Mouse (Mus musculus): ENCODE measurements around the gene Aqp3.

Aqp3 gene

DNA sequence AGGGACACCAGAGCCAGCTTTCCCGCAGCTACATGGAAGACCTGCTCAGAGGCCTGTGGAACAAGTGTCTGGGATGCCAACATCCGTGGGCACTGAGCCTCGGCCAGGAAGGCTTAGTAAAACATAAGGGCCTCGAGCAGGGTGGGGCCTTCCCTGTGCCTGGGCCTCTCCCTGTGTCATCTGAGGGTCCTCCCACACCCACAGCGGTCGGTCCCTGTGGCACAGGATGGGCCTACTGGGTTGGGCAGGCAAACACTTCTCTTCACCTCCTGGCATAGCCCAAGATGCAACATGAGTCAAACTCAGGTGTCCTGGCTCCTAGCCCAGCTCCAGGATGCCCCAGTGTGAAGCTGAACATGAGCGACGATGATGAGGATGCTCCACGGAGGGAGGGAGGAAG is 40.6 kb downstream of the Aqp3 start:
- DNase-seq: no peak

DNA sequence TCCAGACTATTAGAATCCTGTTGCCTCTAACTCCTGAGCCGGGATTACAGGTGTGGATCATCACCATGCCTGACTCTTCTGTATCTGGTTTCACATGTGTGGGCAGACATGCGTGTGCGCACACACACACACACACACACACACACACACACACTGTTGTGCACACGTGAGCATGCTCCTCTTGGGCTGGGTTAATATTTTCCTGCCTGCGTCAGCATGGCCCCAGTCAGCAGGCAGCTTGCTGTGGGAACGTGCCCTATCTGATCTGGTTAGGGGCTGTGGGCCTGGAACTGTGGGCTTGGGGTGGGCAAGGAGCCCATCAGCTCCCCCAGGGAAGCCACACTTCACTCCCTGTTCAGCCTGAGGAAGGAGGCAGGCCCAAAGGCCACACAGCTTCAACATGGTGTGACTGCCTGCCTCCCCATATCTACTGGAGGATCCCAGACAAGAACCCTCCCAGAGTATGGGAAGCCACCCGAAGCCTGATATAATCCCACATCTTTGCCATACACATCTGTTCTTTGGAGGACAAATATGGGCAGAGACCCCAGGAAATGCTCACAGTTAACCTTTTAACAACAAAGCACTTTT is 41.1 kb downstream of the Aqp3 start:
- DNase-seq: no peak

DNA sequence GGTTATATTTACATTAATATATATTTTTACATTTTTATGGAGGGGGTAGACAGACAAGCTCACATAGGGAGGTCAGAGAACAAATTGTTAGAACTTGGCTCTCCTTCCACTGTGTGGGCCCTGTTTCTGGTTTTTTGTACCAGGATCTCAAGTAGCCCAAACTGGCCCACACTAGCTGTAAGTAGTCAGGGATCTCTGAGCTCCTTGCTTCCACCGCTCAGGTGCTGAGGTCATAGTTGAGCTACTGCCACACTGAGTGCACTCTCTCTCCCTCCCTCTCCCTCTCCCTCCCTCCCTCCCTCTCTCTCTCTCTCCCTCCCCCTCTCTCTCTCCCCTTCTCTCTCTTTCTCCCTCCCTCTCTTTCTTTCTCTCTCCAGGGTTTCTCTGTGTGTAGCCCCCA is 41.7 kb downstream of the Aqp3 start:
- no peak for DNase-seq

DNA sequence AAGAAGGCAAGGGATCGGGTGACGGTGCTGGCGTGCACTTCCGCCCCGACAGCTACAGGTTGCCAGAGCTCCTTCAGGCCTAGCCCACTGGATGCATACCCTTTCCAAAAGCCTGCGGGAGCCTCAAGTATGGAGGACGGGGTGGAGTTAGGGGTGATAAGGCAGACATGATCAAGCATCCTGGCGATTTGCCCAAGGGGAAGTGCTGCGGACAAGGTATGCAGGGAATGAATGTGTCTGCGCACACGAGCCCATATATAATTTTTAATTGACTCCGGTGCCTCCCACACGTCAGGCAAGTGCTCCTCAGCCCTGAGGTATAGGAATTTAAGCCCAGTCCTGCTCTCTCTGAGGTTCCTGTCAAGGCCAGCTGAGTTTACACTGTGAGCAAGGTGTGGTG is 42.9 kb downstream of the Aqp3 start:
- DNase-seq: no peak

DNA sequence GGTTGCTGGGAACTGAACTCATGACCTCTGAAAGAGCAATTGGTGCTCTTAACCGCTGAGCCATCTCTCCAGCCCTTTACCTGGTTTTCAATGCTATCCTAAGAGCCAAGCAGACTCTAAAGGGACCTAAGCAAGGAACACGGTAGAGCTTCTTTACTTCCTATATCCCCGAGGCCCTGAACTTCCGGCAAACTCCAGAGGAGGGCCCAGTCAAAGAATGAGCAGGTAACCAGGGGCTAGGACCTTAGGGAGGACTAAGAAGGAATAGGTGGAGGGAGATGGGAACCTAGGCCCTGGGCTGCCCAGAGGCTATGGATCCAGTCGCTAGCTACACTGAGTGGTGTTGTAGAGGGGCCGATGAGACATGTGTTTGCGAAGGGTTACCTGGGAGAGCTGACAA is 46.2 kb downstream of the Aqp3 start:
- DNase-seq: no peak

DNA sequence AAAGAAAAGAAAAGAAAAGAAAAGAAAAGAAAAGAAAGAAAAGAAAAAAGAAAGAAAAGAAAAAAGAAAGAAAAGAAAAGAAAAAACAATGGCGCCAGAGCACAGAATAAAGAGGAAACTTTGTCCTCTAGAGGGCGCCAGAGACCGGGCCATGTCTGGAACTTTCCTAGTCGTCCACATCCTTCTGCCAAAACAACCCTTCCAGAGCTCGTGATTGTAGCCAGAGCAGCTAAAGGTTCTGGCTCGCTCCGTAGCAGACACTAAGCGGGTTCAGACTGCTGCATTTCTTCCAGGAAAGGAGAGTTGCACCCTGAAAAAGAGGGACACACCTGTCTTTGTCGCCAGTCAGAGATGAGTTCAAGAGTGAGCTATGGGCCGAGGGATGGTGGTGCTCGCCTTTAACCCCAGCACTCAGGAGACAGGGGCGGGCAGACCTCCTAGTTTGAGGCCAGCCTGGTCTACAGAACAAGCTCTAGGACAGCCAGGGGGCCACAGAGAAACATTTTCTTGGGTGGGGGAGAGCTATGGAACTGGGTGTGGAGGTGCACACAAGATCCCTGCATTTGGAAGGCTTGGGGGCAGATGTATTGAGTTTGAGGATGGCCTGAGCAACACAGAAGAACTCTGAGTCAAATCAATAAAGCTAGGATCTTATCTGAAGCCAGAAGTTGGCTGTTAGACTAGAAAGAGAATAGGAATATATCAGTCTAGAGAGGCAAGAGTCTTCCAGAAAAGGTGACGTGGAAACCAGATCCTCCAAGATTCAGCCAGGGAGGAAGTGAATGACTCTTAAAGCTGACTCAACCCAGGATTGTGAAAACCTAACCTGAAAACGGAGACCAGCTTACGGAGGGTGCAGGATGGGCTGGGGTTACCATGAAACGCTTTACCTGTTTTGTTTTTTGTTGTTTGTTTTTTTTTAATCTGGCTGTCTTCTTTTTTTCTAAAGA is 47.0 kb downstream of the Aqp3 start:
- DNase-seq: peak; percentile 60 to 71

DNA sequence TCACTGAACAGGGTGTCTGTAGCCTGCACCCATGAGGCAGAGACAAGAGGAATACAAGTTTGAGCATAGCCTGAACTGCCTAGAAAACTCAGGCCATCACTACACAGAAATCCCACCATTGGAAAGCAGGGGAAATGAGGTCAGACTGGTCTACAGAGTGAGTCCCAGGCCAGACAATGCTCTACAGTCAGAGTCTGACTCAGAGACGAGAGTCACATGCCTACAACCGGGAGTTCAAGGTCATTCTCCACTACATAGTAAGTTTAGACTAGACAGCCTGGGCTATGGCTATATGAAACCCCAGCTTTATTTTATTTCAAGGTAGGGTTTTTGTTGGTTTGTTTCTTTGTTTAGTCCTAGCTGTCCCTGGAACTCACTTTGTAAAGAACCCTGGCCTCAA is 49.1 kb downstream of the Aqp3 start:
- no peak for DNase-seq

DNA sequence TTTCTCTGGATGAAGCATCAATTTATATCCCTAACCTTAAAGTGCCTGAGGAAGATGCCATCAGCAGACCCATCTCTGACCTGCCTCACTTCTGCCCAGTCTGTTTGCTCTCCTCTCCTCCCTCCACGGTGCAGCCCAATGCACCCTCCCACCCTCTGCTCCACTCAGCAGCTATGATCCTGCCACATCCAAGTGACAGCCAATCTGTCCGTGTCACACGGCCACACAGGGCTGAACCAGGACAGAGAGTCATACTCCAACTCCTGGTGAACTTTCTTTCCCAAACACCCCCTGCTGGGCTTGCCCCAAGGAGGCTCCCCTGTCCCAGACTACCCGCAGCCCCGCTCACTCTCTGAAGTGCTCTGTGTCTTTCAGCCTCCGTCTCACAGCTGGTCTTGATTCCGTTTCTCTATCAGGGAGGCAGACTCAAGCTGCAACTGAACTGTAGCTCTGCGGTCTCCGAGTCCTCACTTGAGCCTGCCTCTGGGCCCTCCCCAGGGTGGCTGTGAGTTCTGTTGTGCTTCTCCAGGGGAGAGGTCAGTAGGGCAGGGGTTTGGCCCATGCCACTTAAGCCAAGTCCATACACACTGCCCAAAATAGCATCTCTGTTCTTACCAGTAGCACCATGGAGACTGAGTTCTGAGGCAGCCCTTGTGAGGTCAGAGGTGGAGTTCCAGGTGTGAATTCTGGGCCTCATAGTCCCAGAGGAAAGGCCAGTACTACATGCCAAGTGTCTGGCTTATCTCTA is 50.3 kb downstream of the Aqp3 start, which contains the start of gene Aqp7:
TSS of gene Aqp7 (minus strand) at position 616 of the 748 bp plus-strand sequence.
- DNase-seq: no peak

DNA sequence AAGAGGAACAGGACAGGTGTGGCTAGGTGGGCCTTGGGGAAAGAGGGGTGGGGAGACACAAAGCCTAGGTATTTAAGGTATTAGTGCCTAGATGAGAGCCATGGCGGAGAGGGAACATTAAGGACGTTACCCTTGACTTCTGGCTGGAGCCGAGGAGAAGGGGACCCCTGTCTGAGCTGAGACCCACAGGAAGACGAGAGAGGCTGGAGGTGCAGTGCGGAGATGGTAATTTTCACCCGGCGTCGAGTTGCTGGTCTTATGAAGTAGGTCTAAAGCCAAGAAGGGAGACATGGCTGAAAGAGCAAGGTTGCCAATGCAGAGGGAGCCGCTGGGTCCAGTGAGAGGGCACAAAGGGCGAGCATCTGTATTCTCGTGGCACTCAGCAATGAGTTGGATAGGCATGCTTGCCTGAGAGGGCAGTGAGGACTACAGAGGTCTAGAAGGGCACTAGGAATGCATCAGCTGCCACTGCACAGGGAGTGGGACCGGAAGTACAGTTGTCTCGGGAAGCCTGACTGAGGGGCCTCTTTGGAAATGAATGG is 51.7 kb downstream of the Aqp3 start:
- DNase-seq: no peak

DNA sequence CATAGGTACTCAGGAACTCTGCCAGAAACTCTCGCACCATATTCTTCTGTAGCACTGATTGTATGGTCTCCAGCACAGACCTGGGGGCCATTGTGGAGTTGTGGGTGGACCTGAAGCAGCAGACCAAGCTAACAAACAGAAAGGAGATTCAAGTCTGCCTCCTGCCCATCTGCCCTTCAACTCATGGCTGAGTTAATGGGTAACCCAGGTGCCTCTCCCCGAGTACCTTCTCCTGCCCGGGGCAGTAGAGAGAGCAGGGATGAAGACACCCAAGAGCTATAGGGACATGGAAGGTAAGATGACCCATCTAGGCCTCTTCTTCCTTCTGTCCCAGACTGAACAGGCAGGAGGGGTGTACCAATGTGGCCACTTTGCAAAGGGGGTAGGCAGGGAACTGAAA is 52.7 kb downstream of the Aqp3 start:
- DNase-seq: no peak

DNA sequence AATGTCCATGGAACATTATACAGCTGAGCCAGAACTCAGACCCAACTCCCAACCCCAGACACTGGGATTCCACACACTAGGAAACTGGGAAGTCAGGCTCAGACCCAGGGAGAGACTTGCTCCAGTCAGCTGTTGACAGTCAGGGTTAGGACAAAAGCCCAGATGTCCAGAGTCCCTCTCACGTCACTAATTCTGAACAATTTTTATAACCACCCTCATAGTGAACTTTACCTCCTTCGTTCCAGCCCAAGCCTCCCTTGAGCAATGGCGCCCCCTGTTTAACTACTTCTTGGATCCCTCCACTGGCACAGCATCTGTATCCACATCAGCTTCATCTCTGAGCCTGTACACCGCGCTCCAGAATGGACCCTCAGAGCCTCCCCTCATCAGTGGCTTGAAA is 54.0 kb downstream of the Aqp3 start:
- no peak for DNase-seq

DNA sequence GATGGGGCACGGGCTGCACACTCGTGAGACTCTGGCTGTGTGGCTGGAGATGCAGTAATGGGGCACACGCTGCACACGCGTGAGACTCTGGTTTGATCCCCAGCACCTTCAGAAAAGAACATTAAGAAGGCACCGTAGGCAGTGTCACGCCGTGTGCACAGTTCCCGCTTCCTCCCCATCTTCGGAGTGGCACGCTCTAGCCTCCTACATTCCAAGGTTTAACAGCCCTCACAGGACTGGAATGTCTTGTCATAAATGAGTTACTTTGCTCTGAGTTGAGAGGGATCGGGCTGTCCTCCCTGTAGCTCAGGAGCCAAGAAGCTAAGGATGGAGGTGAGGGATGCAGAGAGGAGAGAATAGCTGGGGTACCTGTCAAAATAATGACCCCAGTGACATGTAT is 55.1 kb downstream of the Aqp3 start:
- no peak for DNase-seq
